Mouse (Mus musculus) limb, embryonic 12.5 days (tissue): Measurements from ENCODE around the gene Snrpf. TPM values are rescaled to one million over a fixed set of nuclear protein-coding genes. Genes with fewer than 3 reads are reported as not detected.

Experiments used
- polyA plus RNA-seq: library from polyadenylated mRNA; unstranded; fragments of >200 nt; fragmentation: Nextera tagmentation; extraction: Ambion mirVana; gene quantifications from 2 replicates; pipeline ENCODE4 v1.2.1, GENCODE M21; 2016

Gene Snrpf
- polyA plus RNA-seq, 1 experiment from 2014 or later, result 168 TPM

Other genes starting within 250 kb of the Snrpf start
- 200 and 209 TPM in 2 replicates for gene Lta4h, start 136.3 kb downstream of the Snrpf start, polyA plus RNA-seq
- gene Hal, start 100.9 kb downstream of the Snrpf start, polyA plus RNA-seq, result 0.35 TPM in 1 of 2 replicates, not detected in the other
- gene Amdhd1, start 49.7 kb downstream of the Snrpf start, polyA plus RNA-seq, result 0.40 and 0.79 TPM in 2 replicates
- 0.41 and 0.51 TPM in 2 replicates for gene Ccdc38, start 49.1 kb downstream of the Snrpf start, polyA plus RNA-seq
- gene Ntn4, start 51.0 kb upstream of the Snrpf start, polyA plus RNA-seq, result 1.5 and 1.8 TPM in 2 replicates
- 1.4 TPM in 2 replicates for gene Usp44, start 241.8 kb upstream of the Snrpf start, polyA plus RNA-seq